Mouse (Mus musculus) testis, adult 2 months (tissue): ENCODE data around the gene Ddx25.

Source experiments
- CTCF ChIP-seq: fragments of 200-500 bp; IDR thresholded peaks from 2 replicates; pipeline ENCODE4 v1.5.1; 2012; ENCODE audit warnings: low read depth, mild to moderate bottlenecking, inconsistent platforms, low read length, moderate library complexity; ENCODE audit not compliant: control insufficient read depth, insufficient read depth, insufficient replicate concordance
- POLR2A ChIP-seq: fragments of 200-500 bp; IDR thresholded peaks from 2 replicates; pipeline ENCODE4 v1.6.1; 2012; ENCODE audit warnings: low read depth, mild to moderate bottlenecking, inconsistent platforms, low read length, moderate library complexity; ENCODE audit not compliant: control insufficient read depth

- TF ChIP-seq POLR2A = no peak
- no peak for TF ChIP-seq CTCF
Observed at GRCm38 (mm10) chr9:35513900-35514299, 44.4 kb downstream of the Ddx25 start.
